Mouse (Mus musculus): ENCODE data around the gene Krtap17-1. TPM values are rescaled to one million over a fixed set of nuclear protein-coding genes. Genes with fewer than 3 reads are reported as not detected.

Gene Krtap17-1
- not detected in 2 replicates for polyA plus RNA-seq (2012; ENCODE audit: insufficient read depth, insufficient read length, missing spikeins)

- Histone ChIP-seq H3K4me3 (ENCODE audit: insufficient read depth, low read depth, low read length) (no peak within 1 kb of the TSS), H3K4me1 (ENCODE audit: control insufficient read depth, insufficient read depth, insufficient read length, low read length) (no peaks in the 10 kb centered on the region), H3K27ac (replicated peaks; ENCODE audit: low read depth, low read length) (no peak within 1 kb of the TSS)
These were observed at the start of gene Krtap17-1 for GRCm38 (mm10) chr11:99993620-99994383. TSS of gene Krtap17-1 (minus strand) at chr11:99993994.

- no peak within 1 kb of the TSS for H3K27ac ChIP-seq (replicated peaks; ENCODE audit: low read depth, low read length)
- no peak within 1 kb of the TSS for H3K4me3 ChIP-seq (ENCODE audit: insufficient read depth, low read depth, low read length)
- no peaks in the 10 kb centered on the region for H3K4me1 ChIP-seq (ENCODE audit: control insufficient read depth, insufficient read depth, insufficient read length, low read length)
These were observed 47.7 kb upstream of the Krtap17-1 start, which contains the start of gene Krt34 for GRCm38 (mm10) chr11:100041454-100041853. TSS of gene Krt34 (minus strand) at chr11:100041554.

GRCm38 (mm10) chr11:100029768-100030167, 36.0 kb upstream of the Krtap17-1 start, which contains the start of gene Krt33b:
TSS of gene Krt33b (minus strand) at chr11:100029868.
- no peak within 1 kb of the TSS for H3K4me3 ChIP-seq (ENCODE audit: insufficient read depth, low read depth, low read length)
- no peak within 1 kb of the TSS for H3K27ac ChIP-seq (replicated peaks; ENCODE audit: low read depth, low read length)
- H3K4me1 ChIP-seq (ENCODE audit: control insufficient read depth, insufficient read depth, insufficient read length, low read length), result no peaks in the 10 kb centered on the region

- Histone ChIP-seq H3K27ac (replicated peaks; ENCODE audit: low read depth, low read length) (no peak overlapping the region), H3K4me3 (ENCODE audit: insufficient read depth, low read depth, low read length) (no peak overlapping the region), H3K4me1 (ENCODE audit: control insufficient read depth, insufficient read depth, insufficient read length, low read length) (no peaks in the 10 kb centered on the region)
These were observed 27.6 kb upstream of the Krtap17-1 start for GRCm38 (mm10) chr11:100021438-100021837.

GRCm38 (mm10) chr11:100019466-100019865, 25.7 kb upstream of the Krtap17-1 start:
- no peak overlapping the region for H3K27ac ChIP-seq (replicated peaks; ENCODE audit: low read depth, low read length)
- no peak overlapping the region for H3K4me3 ChIP-seq (ENCODE audit: insufficient read depth, low read depth, low read length)
- H3K4me1 ChIP-seq (ENCODE audit: control insufficient read depth, insufficient read depth, insufficient read length, low read length), result no peaks in the 10 kb centered on the region

GRCm38 (mm10) chr11:100016112-100016511, 22.3 kb upstream of the Krtap17-1 start, which contains the start of gene Krt33a:
TSS of gene Krt33a (minus strand) at chr11:100016212.
- H3K4me3 ChIP-seq (ENCODE audit: insufficient read depth, low read depth, low read length), result no peak within 1 kb of the TSS
- H3K27ac ChIP-seq (replicated peaks; ENCODE audit: low read depth, low read length), result no peak within 1 kb of the TSS
- H3K4me1 ChIP-seq (ENCODE audit: control insufficient read depth, insufficient read depth, insufficient read length, low read length), result no peaks in the 10 kb centered on the region

GRCm38 (mm10) chr11:100013691-100014171, 19.9 kb upstream of the Krtap17-1 start:
- Histone ChIP-seq H3K27ac (replicated peaks; ENCODE audit: low read depth, low read length) (no peak overlapping the region), H3K4me3 (ENCODE audit: insufficient read depth, low read depth, low read length) (no peak overlapping the region), H3K4me1 (ENCODE audit: control insufficient read depth, insufficient read depth, insufficient read length, low read length) (no peaks in the 10 kb centered on the region)

- no peak overlapping the region for H3K4me3 ChIP-seq (ENCODE audit: insufficient read depth, low read depth, low read length)
- H3K4me1 ChIP-seq (ENCODE audit: control insufficient read depth, insufficient read depth, insufficient read length, low read length), result no peaks in the 10 kb centered on the region
- no peak overlapping the region for H3K27ac ChIP-seq (replicated peaks; ENCODE audit: low read depth, low read length)
These were observed 16.9 kb upstream of the Krtap17-1 start for GRCm38 (mm10) chr11:100010682-100011081.

- no peak overlapping the region for H3K27ac ChIP-seq (replicated peaks; ENCODE audit: low read depth, low read length)
- no peak overlapping the region for H3K4me3 ChIP-seq (ENCODE audit: insufficient read depth, low read depth, low read length)
- no peaks in the 10 kb centered on the region for H3K4me1 ChIP-seq (ENCODE audit: control insufficient read depth, insufficient read depth, insufficient read length, low read length)
These were observed 14.5 kb upstream of the Krtap17-1 start for GRCm38 (mm10) chr11:100008336-100008735.

- Histone ChIP-seq H3K4me3 (ENCODE audit: insufficient read depth, low read depth, low read length) (no peak overlapping the region), H3K4me1 (ENCODE audit: control insufficient read depth, insufficient read depth, insufficient read length, low read length) (no peaks in the 10 kb centered on the region)
These were observed 12.8 kb upstream of the Krtap17-1 start for GRCm38 (mm10) chr11:100006624-100007023.

GRCm38 (mm10) chr11:100005905-100006304, 12.1 kb upstream of the Krtap17-1 start:
- H3K27ac ChIP-seq (replicated peaks; ENCODE audit: low read depth, low read length), result no peak overlapping the region
- H3K4me3 ChIP-seq (ENCODE audit: insufficient read depth, low read depth, low read length), result no peak overlapping the region
- H3K4me1 ChIP-seq (ENCODE audit: control insufficient read depth, insufficient read depth, insufficient read length, low read length), result no peaks in the 10 kb centered on the region

More at GRCm38 (mm10) chr11:100006624-100007023, 12.8 kb upstream of the Krtap17-1 start:
- H3K27ac ChIP-seq (replicated peaks; ENCODE audit: low read depth, low read length), result no peak overlapping the region

- Histone ChIP-seq H3K4me3 (ENCODE audit: insufficient read depth, low read depth, low read length) (no peak overlapping the region), H3K4me1 (ENCODE audit: control insufficient read depth, insufficient read depth, insufficient read length, low read length) (no peaks in the 10 kb centered on the region), H3K27ac (replicated peaks; ENCODE audit: low read depth, low read length) (no peak overlapping the region)
These were observed 11.1 kb upstream of the Krtap17-1 start for GRCm38 (mm10) chr11:100004846-100005245.

- no peaks in the 10 kb centered on the region for H3K4me1 ChIP-seq (ENCODE audit: control insufficient read depth, insufficient read depth, insufficient read length, low read length)
- no peak overlapping the region for H3K27ac ChIP-seq (replicated peaks; ENCODE audit: low read depth, low read length)
- no peak overlapping the region for H3K4me3 ChIP-seq (ENCODE audit: insufficient read depth, low read depth, low read length)
These were observed 5.3 kb upstream of the Krtap17-1 start for GRCm38 (mm10) chr11:99999091-99999490.

- no peak overlapping the region for H3K4me3 ChIP-seq (ENCODE audit: insufficient read depth, low read depth, low read length)
- H3K4me1 ChIP-seq (ENCODE audit: control insufficient read depth, insufficient read depth, insufficient read length, low read length), result no peaks in the 10 kb centered on the region
- H3K27ac ChIP-seq (replicated peaks; ENCODE audit: low read depth, low read length), result no peak overlapping the region
These were observed 529 bp upstream of the Krtap17-1 start for GRCm38 (mm10) chr11:99994384-99994661.

GRCm38 (mm10) chr11:99990571-99990970, 3.2 kb downstream of the Krtap17-1 start:
- Histone ChIP-seq H3K4me1 (ENCODE audit: control insufficient read depth, insufficient read depth, insufficient read length, low read length) (no peaks in the 10 kb centered on the region), H3K27ac (replicated peaks; ENCODE audit: low read depth, low read length) (no peak overlapping the region), H3K4me3 (ENCODE audit: insufficient read depth, low read depth, low read length) (no peak overlapping the region)

- no peak overlapping the region for H3K27ac ChIP-seq (replicated peaks; ENCODE audit: low read depth, low read length)
- H3K4me1 ChIP-seq (ENCODE audit: control insufficient read depth, insufficient read depth, insufficient read length, low read length), result no peaks in the 10 kb centered on the region
- no peak overlapping the region for H3K4me3 ChIP-seq (ENCODE audit: insufficient read depth, low read depth, low read length)
These were observed 3.9 kb downstream of the Krtap17-1 start for GRCm38 (mm10) chr11:99989881-99990405.

All from brown adipose tissue, adult 24 weeks (tissue).